Mouse (Mus musculus): ENCODE measurements around the gene Ablim2.
A peak's percentile ranks its signal among the peaks of the same experiment; 100 is the strongest.

Gene Ablim2

GRCm38 (mm10) chr5:35757639-35758001, at the start of gene Ablim2:
Ablim2 (plus strand) TSS chr5:35757880.
- peak; percentile 98 for DNase-seq

GRCm38 (mm10) chr5:35710481-35710880, 47.2 kb upstream of the Ablim2 start:
- no peak for DNase-seq

DNA sequence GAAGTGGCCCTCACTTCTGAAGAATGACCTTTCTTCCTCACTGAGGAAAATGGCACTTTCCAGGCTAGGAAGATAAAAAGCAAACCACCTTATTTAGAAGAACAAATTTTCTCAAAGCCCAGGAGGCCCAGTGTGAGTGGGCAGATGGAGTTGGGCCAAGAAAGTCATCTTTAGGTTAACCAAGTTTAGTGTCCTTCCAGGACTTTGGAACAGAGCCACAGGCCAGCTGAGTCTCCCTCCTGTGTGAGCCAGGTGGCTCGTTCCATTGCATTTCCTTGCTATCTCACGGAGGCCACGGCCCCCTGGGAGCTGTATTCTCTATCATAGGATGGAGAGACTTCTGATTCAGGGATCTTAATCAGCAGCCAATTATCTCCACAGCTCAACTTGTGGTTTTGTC, 46.7 kb upstream of the Ablim2 start:
- DNase-seq: no peak

DNA sequence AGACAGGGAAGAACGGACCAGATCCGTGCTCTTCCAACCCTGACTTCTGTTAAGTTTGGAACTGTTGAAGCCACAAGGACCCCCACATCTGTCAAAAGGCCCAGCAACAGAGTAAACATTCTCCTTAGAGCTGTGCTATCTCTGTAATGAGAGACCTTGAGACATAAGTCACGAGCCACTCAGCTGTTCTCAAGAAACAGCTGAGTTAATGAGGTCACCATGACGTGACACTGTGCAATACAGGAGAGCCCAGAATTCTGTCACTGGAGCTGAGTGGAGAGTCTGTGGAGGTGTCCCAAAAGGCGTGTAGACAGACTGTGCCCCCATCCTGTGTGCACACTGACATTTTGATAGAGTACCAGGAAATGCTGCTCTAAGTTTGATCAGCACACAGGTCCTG, 45.2 kb upstream of the Ablim2 start:
- DNase-seq: no peak

- DNase-seq: peak; percentile 62
These were observed 43.9 kb upstream of the Ablim2 start for GRCm38 (mm10) chr5:35713649-35714354.

- DNase-seq: no peak
These were observed 40.2 kb upstream of the Ablim2 start for GRCm38 (mm10) chr5:35717455-35717854.

DNA sequence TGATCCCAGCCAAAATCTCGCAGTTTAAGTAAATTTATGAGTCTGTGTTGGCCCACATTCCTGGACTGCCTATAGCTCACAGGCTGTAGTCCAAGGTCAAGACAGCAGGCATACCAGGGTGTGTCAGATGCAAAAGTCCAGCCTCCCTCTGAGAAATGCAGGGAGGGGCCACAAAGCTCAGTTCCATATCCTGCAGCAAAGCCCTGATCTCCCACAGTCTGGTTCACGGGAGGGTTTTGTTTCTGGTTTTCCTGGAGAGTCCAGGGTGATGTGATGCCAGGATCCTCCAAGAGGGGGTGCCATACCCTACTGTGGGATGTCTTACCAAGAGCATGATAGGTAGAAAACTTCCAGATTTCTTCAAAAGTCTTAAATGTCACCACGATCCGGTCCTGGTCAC, 39.7 kb upstream of the Ablim2 start:
- no peak for DNase-seq

DNA sequence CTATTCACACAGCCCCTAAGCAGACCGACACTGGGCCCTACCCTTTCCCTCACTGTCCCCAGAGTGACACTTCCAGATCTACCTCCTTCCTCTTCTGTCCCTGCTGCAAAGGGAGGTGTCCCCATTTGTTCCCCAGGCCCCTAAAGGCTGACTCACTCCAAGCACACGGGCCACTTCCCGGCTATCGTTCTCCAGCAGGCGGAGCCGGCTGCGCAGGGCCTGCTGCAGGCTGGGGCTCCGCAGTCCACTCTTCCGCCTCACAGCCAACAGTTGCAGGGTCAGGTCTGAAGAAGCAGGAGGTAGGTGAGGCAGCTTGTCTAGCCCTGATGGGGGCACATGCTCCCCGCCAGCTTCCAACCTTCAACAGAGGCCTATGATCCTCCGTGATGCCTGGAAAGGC, 38.9 kb upstream of the Ablim2 start:
- no peak for DNase-seq

DNA sequence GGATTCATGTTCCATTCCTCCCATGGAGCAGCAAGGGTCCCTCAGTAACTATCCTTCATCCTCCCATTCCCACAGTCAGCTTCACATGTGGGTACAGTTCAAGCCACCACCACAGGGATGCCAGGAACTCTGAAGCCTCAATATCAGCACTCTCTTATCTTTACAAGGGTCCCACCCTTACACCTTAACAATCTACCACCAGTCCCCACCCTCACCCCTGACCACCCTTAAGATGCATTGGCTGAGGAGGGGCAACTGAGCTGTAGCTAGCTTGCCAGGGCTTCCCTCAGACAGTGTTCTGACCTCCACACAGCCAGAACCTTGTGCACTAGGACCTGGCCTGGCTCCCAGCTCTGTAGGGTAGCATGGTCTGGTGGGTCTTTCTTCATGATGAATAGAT, 38.3 kb upstream of the Ablim2 start:
- no peak for DNase-seq

- DNase-seq: no peak
These were observed 37.8 kb upstream of the Ablim2 start for GRCm38 (mm10) chr5:35719880-35720279.

DNA sequence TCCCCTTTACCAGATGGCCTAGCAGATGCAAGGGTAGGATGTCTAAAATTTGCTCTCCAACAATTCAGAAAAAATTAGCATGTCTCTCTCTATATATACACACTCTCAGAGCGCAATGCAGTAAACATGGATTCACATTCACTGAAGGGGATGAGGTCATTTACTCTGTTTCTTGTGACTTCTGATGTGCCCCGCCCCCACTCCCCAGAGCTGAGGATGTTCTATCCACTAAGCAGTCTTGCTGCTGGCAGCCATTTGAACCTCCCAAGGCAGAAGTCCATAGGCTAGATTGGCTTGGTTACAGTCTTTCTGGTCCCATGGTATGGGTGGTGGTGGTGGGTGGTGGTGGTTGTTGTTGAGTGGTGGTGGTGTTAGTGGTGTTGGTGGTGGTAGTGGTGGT, 35.7 kb upstream of the Ablim2 start:
- DNase-seq: no peak

GRCm38 (mm10) chr5:35722654-35723053, 35.0 kb upstream of the Ablim2 start:
- DNase-seq: no peak

GRCm38 (mm10) chr5:35723900-35724299, 33.8 kb upstream of the Ablim2 start:
- DNase-seq: no peak

DNA sequence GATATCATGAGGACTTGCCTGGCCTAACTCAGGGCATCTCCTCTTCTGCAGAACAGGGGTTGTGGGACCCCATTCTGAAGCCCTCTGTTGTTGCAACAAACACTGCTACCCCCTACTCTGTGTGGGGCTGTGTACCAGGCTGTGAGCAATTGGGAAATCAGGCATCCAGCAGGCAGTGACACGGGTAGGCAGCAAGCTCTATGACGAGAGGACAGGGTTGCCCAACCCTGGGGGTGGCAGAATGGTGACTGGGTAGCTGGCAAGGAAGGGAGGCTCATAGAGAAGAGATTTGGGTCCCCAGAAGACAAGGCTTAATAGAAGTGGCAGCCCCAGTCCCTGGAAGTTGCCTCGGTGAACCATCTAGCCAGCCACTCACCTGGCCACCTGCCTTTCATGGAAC, 31.8 kb upstream of the Ablim2 start:
- no peak for DNase-seq

DNA sequence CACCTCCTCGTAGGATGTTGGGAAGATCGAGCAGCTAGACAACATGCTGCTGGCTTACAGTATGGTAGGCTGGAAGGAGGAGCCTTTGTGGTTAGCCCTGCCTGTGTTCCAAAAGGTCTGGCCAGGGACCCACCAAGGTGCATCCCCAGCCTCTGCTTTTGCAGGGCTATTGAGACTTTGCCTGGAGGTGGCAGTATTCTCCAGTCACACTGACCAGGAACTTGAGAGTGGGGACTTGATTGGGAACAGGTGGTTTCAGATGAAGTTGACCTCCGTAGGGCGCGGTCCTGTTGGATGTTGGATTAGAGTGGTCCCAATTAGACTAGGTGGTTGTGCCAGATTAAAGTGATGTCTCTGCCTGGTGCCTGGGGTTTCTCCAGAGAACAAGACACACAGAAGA, 30.2 kb upstream of the Ablim2 start:
- no peak for DNase-seq

GRCm38 (mm10) chr5:35728344-35728956, 29.2 kb upstream of the Ablim2 start:
- DNase-seq: no peak

DNA sequence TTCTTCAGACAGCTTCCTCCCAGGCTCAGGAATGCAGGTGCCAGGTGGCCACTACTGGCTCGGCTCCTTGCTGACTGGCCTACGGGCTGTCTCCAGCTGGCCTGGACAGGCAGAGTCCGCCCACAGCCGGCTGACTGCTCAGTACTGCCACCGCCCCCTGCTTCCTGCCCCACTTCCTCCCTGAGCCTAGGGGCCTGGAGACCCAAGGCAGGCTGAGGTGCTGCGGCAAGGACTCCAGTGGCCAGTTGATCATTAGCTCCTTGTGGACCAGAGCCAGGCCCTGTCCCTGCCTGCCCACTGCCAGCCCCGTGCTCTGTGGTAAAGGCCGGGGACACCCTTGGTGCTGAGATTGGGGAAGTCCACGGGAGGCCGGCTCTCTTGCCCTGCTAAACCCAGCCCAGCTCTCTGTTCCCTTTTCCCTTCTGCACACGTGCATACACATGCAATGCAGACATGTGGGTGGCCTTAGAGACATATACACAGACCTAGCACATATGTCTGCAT, 28.7 kb upstream of the Ablim2 start:
- peak; percentile 85 for DNase-seq

DNA sequence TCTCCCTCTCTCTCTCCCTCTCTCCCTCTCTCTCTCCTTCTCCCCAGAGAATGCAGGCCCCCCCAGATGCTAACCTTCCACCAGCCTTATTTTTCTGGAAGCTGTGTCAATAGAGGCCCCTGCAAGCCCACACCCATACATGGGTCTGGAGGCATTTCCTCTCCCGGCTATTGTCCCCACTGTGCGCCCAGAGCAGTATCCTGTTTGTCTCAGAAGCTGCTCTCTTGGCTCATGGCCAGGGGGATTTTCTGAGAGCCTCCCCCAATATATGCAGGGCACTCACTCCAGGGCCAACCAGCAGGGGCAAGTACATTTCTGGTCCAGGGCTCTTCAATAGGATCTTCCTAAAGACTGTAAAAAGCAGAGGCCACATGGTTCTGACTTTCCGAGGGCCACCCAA, 27.8 kb upstream of the Ablim2 start:
- DNase-seq: no peak

DNA sequence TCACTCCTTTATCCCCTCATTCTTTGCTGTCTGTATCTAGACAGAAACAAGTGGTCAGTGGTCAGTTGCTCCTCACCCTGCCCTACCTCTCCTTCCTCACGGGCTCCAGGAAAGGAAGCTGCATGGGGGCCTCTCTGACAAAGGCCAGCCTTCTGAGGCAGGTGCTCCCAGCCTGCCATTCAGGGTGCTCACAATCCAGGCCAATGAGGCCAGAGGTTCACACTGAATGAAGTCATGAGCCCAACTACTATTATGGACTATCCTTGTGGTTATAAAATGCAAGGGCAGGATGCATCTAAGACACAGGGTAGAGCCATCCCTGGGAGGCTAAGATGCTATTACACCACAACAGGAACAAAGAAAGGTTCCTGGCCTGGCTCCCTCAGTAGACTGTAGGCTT, 27.1 kb upstream of the Ablim2 start:
- no peak for DNase-seq

- no peak for DNase-seq
These were observed 26.7 kb upstream of the Ablim2 start for GRCm38 (mm10) chr5:35731006-35731405.

DNA sequence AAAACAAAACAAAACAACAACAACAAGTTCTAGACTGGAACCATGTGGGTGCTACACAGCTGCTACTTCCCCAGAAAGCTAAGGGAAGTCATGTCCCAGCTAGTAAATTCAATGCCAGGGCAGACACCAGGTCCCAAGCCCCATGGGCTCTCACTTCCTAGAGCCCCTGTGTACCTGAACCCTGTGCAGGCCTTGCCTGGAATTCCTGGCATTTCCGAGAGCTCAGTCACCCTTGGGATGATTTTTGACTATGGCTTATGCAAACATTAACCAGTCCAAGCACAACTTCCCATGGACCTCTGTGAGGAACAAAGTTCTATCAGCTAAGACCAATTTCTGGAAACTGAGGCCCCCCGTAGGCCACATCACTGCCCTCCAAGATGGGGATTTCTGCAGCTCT, 24.2 kb upstream of the Ablim2 start:
- no peak for DNase-seq

DNA sequence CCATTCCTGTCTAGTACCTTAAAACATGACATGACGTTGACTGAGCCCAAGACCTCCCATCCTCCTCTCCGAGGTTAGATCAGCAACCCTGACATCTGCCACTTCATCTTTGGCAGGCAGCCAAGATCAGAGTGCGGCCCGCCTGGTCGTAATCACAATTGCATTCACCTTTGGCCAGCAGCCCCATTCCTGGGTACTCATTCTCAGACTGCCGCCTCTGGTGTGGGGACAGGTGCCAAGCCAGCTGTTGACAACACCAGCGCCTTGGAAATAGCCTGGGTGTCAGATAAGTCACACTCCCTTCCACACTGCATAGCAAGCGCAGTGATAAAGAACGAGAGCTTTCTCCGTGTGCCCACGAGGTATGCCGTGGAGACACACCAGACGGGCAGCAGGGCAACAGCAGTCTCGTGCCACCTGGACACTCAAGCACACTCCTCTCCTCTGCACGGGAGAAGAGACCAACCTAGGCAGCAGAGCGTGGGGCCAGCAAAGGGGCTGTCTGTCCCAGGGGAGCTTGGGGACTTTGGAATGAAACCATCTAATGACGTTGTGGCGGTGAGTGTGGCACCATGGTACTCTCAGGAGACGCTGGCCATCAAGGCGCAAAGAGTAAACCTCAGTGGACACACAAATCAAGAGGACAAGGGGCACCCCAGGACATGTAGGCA, 20.3 kb upstream of the Ablim2 start:
- no peak for DNase-seq

GRCm38 (mm10) chr5:35739005-35739404, 18.7 kb upstream of the Ablim2 start:
- no peak for DNase-seq

- no peak for DNase-seq
These were observed 18.0 kb upstream of the Ablim2 start, which contains the start of gene Sh3tc1 for GRCm38 (mm10) chr5:35739536-35740278. Sh3tc1 (minus strand) TSS chr5:35739987.
